Mouse (Mus musculus) heart, postnatal 0 days (tissue): ENCODE results near the gene Id4.

Source experiments
- CTCF ChIP-seq: IDR thresholded peaks from 2 replicates; pipeline ENCODE4 v1.5.1; 2016; ENCODE audit warnings: antibody characterized with exemption, control low read depth, low read depth
- EP300 ChIP-seq: IDR thresholded peaks from 2 replicates; pipeline ENCODE4 v1.6.1; 2016; ENCODE audit warnings: antibody characterized with exemption, low read depth

GRCm38 (mm10) chr13:48227712-48228111, 33.3 kb upstream of the Id4 start:
- TF ChIP-seq EP300 (peak; percentile 70; the same call in 1 of the 2 replicates), CTCF (no peak)
